Mouse (Mus musculus) Patski (cell line): Measurements from ENCODE around the gene Srpk2. TPM values are rescaled to one million over a fixed set of nuclear protein-coding genes. Genes with fewer than 3 reads are reported as not detected.
A peak's percentile ranks its signal among the peaks of the same experiment; 100 is the strongest.

Experiments used
- ATAC-seq: fragments of 100-300 bp; one replicate; pipeline ENCODE4 v1.8.0; 2021
- CTCF ChIA-PET: fragments of 350-600 bp; sonication (Branson Sonifier 250); formaldehyde crosslinking; loops from one replicate; lab custom pipeline; 2022; ENCODE audit warnings: inconsistent platforms; lab: Charles Lee
- POLR2A ChIA-PET: fragments of 350-600 bp; sonication (Branson Sonifier 250); formaldehyde crosslinking; loops from one replicate; lab custom pipeline; 2022; ENCODE audit warnings: antibody characterized with exemption, inconsistent platforms; lab: Charles Lee
- DNase-seq: peaks from one replicate; pipeline ENCODE4 v3.0.0-alpha.2; 2011; ENCODE audit warnings: low read depth, low spot score
- H3K27me3 ChIP-seq: fragments of 371-371 bp; one replicate; pipeline ENCODE4 v1.5.1; 2021
- CTCF ChIP-seq: fragments of 100-300 bp; IDR thresholded peaks from one replicate; pipeline ENCODE4 v1.5.1; 2021
- in situ Hi-C: fragments of 300-500 bp; cut with MboI; formaldehyde crosslinking; loops from 3 replicates; pipeline ENCODE4 v1.11.1; 2018; ENCODE audit warnings: low pct_unique_long_range_greater_than_20kb, mixed read lengths
- polyA plus RNA-seq: library from polyadenylated mRNA; unstranded; gene quantifications from one replicate; pipeline ENCODE4 v1.2.3, GENCODE M21; 2021

Srpk2 gene
- polyA plus RNA-seq, 1 experiment from 2014 or later: 53.2 TPM

GRCm38 (mm10) chr5:23497920-23498319 is 186.5 kb downstream of the Srpk2 start:
- POLR2A ChIA-PET: no interaction called here
- in situ Hi-C loops: no loop called here
- DNase-seq (no peak), ATAC-seq (no peak)
- CTCF ChIA-PET: no interaction called here
- H3K27me3 ChIP-seq: no peaks in the 10 kb centered on the region
- TF ChIP-seq CTCF: no peak

GRCm38 (mm10) chr5:23496933-23497332 is 187.5 kb downstream of the Srpk2 start:
- no peaks in the 10 kb centered on the region for H3K27me3 ChIP-seq
- CTCF ChIA-PET: interaction anchor here (1.4 to 1.5 kb wide), 2 partner anchors 9 to 10 kb away, joined by 5 to 10 read pairs; no protein-coding TSS in a partner anchor
- ATAC-seq (no peak), DNase-seq (no peak)
- TF ChIP-seq CTCF: no peak
- in situ Hi-C loops: no loop called here
- POLR2A ChIA-PET: no interaction called here

- ChIA-PET CTCF (interaction anchor here (1.4 to 1.5 kb wide), 2 partner anchors 9 to 10 kb away, joined by 5 to 10 read pairs; no protein-coding TSS in a partner anchor), POLR2A (no interaction called here)
- no peaks in the 10 kb centered on the region for H3K27me3 ChIP-seq
- in situ Hi-C loops: no loop called here
- no peak for ATAC-seq
- TF ChIP-seq CTCF: no peak
- no peak for DNase-seq
These were observed 188.0 kb downstream of the Srpk2 start for GRCm38 (mm10) chr5:23496396-23496795.

- in situ Hi-C loops: no loop called here
- ATAC-seq (no peak), DNase-seq (no peak)
These were observed 193.6 kb downstream of the Srpk2 start for GRCm38 (mm10) chr5:23490797-23491196.

GRCm38 (mm10) chr5:23489231-23489630 is 195.2 kb downstream of the Srpk2 start:
- in situ Hi-C loops: no loop called here
- DNase-seq (no peak), ATAC-seq (no peak)
- no peak for TF ChIP-seq CTCF
- CTCF ChIA-PET: interaction anchor here (4.8 kb wide), 1 partner anchor 12 kb away, joined by 21 read pairs; no protein-coding TSS in a partner anchor
- H3K27me3 ChIP-seq: no peaks in the 10 kb centered on the region
- POLR2A ChIA-PET: no interaction called here

More at GRCm38 (mm10) chr5:23490797-23491196, 193.6 kb downstream of the Srpk2 start:
- ChIA-PET CTCF (interaction anchor here (1.2 to 4.8 kb wide), 3 partner anchors 11 to 78 kb away, joined by 3 to 21 read pairs (median 3); no protein-coding TSS in a partner anchor), POLR2A (no interaction called here)
- no peak for TF ChIP-seq CTCF
- H3K27me3 ChIP-seq: no peaks in the 10 kb centered on the region

- in situ Hi-C loops: no loop called here
- no peaks in the 10 kb centered on the region for H3K27me3 ChIP-seq
- DNase-seq: no peak
- CTCF ChIA-PET: interaction anchor here (1.5 to 1.8 kb wide), 2 partner anchors 8 to 69 kb away, joined by 5 to 9 read pairs; no protein-coding TSS in a partner anchor
- no peak for TF ChIP-seq CTCF
- POLR2A ChIA-PET: interaction anchor here (0.7 kb wide), 1 partner anchor 65 kb away, joined by 3 read pairs; no protein-coding TSS in a partner anchor
- no peak for ATAC-seq
These were observed 200.6 kb downstream of the Srpk2 start for GRCm38 (mm10) chr5:23483811-23484210.

GRCm38 (mm10) chr5:23473098-23473873 is 211.1 kb downstream of the Srpk2 start:
- ChIA-PET POLR2A (no interaction called here), CTCF (interaction anchor here (1.1 to 2.0 kb wide), 3 partner anchors 12 to 69 kb away, joined by 3 to 5 read pairs (median 4); no protein-coding TSS in a partner anchor)
- H3K27me3 ChIP-seq: no peaks in the 10 kb centered on the region

GRCm38 (mm10) chr5:23466546-23466945 is 217.9 kb downstream of the Srpk2 start:
- in situ Hi-C loops: no loop called here
- ATAC-seq: no peak
- POLR2A ChIA-PET: no interaction called here
- CTCF ChIA-PET: interaction anchor here (1.1 kb wide), 1 partner anchor 9 kb away, joined by 3 read pairs; no protein-coding TSS in a partner anchor
- H3K27me3 ChIP-seq: no peaks in the 10 kb centered on the region
- no peak for DNase-seq
- TF ChIP-seq CTCF: no peak

More at GRCm38 (mm10) chr5:23473098-23473873, 211.1 kb downstream of the Srpk2 start:
- DNase-seq (no peak), ATAC-seq (no peak)
- in situ Hi-C loops: no loop called here
- peak; percentile 63 for TF ChIP-seq CTCF

GRCm38 (mm10) chr5:23464743-23465142 is 219.7 kb downstream of the Srpk2 start:
- DNase-seq (no peak), ATAC-seq (no peak)
- ChIA-PET POLR2A (interaction anchor here (0.7 kb wide), 1 partner anchor 285 kb away, joined by 3 read pairs; no protein-coding TSS in a partner anchor), CTCF (interaction anchor here (0.8 to 1.4 kb wide), 4 partner anchors 9 to 49 kb away, joined by 3 to 5 read pairs (median 3); no protein-coding TSS in a partner anchor)
- TF ChIP-seq CTCF: no peak
- no peaks in the 10 kb centered on the region for H3K27me3 ChIP-seq
- in situ Hi-C loops: no loop called here

- no peak for TF ChIP-seq CTCF
- H3K27me3 ChIP-seq: no peaks in the 10 kb centered on the region
- CTCF ChIA-PET: interaction anchor here (0.9 to 1.4 kb wide), 3 partner anchors 10 to 48 kb away, joined by 3 read pairs; no protein-coding TSS in a partner anchor
- POLR2A ChIA-PET: no interaction called here
- in situ Hi-C loops: no loop called here
- no peak for ATAC-seq
- DNase-seq: no peak
These were observed 220.2 kb downstream of the Srpk2 start for GRCm38 (mm10) chr5:23464247-23464646.
